ENCODE assay signal across 8 mouse cellular contexts in genomic region chr8:115705591-115706110, GRCm38 (mm10). TPM values are rescaled to one million over a fixed set of nuclear protein-coding genes. Genes with fewer than 3 reads are reported as not detected.
DNase-seq lines count a peak whose midpoint lies in the region; ATAC-seq lines count a peak whose summit lies in the region.

No protein-coding gene starts in this region.

- intact Hi-C loops in left cerebral cortex, postnatal 25 days (cut with DNase I), result loop anchor here (5.0 kb wide), 3 partner anchors 303 to 1163 kb away; no protein-coding TSS in a partner anchor

- peak; percentile 61 for DNase-seq in ES-CJ7 (ENCODE audit: low read depth, low spot score)
- peak; percentile 21 to 40 for DNase-seq in adrenal gland, postnatal 4 days (ENCODE audit: low spot score in 2 of 2)
- peak; percentile 59 for DNase-seq in heart, postnatal 4 days
- DNase-seq in left cerebral cortex, postnatal 25 days (ENCODE audit: low spot score in 2 of 2), result peak; percentile 30 to 41
- DNase-seq in right cerebral cortex, postnatal 14 days, result peak; percentile 29

- no peaks in the 10 kb centered on the region for H3K9me3 ChIP-seq in forebrain, embryonic 12.5 days

- peaks cover 17% of the 10 kb centered on the region for H3K4me1 ChIP-seq in forebrain, embryonic 12.5 days

- H3K4me3 ChIP-seq in forebrain, embryonic 12.5 days (replicated peaks), result peak overlapping the region; percentile 62

- no peak for ATAC-seq in forebrain, embryonic 12.5 days (ENCODE audit: low FRiP score)
- ATAC-seq in megakaryocyte progenitor cell, adult 5-6 weeks (replicated peaks; ENCODE audit: poor library complexity), result peak; percentile 33
- no peak for ATAC-seq in erythroid progenitor cell, adult 5-6 weeks (replicated peaks; ENCODE audit: low FRiP score, poor library complexity, severe bottlenecking)

- H3K27me3 ChIP-seq in forebrain, embryonic 12.5 days, result peaks cover 18% of the 10 kb centered on the region

- no peaks in the 10 kb centered on the region for H3K36me3 ChIP-seq in forebrain, embryonic 12.5 days (replicated peaks)

- under 1% methylated on average over 35 of the region's 36 CpGs for WGBS in forebrain, embryonic 12.5 days

- H3K27ac ChIP-seq in forebrain, embryonic 12.5 days, result no peak overlapping the region

- peak overlapping the region; percentile 42; the same call in 1 of the 2 replicates for H3K9ac ChIP-seq in forebrain, embryonic 12.5 days

- H3K4me2 ChIP-seq in forebrain, embryonic 12.5 days, result peak overlapping the region; percentile 86

RNA-seq across cellular contexts. Expression of gene Maf, which starts 1.9 kb away (rescaled TPM):
- total RNA-seq in adrenal gland, postnatal 4 days (2021), result 10 to 100 TPM; 38.7 to 40.8 TPM
- polyA plus RNA-seq in forebrain, embryonic 12.5 days (2016; fragmentation: Nextera tagmentation; extraction: Ambion mirVana), result 3.1 and 3.6 TPM in 2 replicates
- total RNA-seq in heart, postnatal 4 days (2021), result 1 to 10 TPM; 5.2 to 5.5 TPM
- total RNA-seq in left cerebral cortex, postnatal 25 days (2021), result 10 to 100 TPM; 23.5 to 24.1 TPM
- total RNA-seq in megakaryocyte progenitor cell, adult 5-6 weeks (2015), result 0.05 and 0.59 TPM in 2 replicates
- total RNA-seq in megakaryocyte progenitor cell, adult 5-6 weeks (2017), result 0.04 and 0.41 TPM in 2 replicates
- 4.6 and 6.1 TPM in 2 replicates for total RNA-seq in erythroid progenitor cell, adult 5-6 weeks (2015; ENCODE audit: low replicate concordance)
- 4.0 and 5.8 TPM in 2 replicates for total RNA-seq in erythroid progenitor cell, adult 5-6 weeks (2017; ENCODE audit: low replicate concordance)
